Mouse (Mus musculus) liver, embryonic 12.5 days (tissue): Measurements from ENCODE around the gene Med19. TPM values are rescaled to one million over a fixed set of nuclear protein-coding genes. Genes with fewer than 3 reads are reported as not detected.
A peak's percentile ranks its signal among the peaks of the same experiment; 100 is the strongest.
"Not testable (repeated sequence)": the region's sequence is repeated elsewhere in the genome, so short reads cannot be mapped to it uniquely, and the experiment has no call there.

ENCODE experiments used
- ATAC-seq: fragments of 200-750 bp; cut with Nextera tagmentation; 2 replicates; pipeline ENCODE4 v1.8.0; 2017; ENCODE audit warnings: moderate number of reproducible peaks, mild to moderate bottlenecking, moderate library complexity
- H3K27ac ChIP-seq: fragments of 300-500 bp; sonication (generic); 2 replicates; pipeline ENCODE4 v1.5.1; 2016; ENCODE audit warnings: mild to moderate bottlenecking
- H3K27me3 ChIP-seq: fragments of 300-500 bp; sonication (generic); replicated peaks from 2 replicates; pipeline ENCODE4 v1.6.1; 2016; ENCODE audit warnings: mild to moderate bottlenecking, moderate library complexity
- H3K36me3 ChIP-seq: fragments of 300-500 bp; sonication (generic); 2 replicates; pipeline ENCODE4 v1.6.1; 2016; ENCODE audit warnings: mild to moderate bottlenecking, moderate library complexity
- H3K4me1 ChIP-seq: fragments of 300-500 bp; sonication (generic); 2 replicates; pipeline ENCODE4 v1.6.1; 2016
- H3K4me2 ChIP-seq: fragments of 300-500 bp; sonication (generic); 2 replicates; pipeline ENCODE4 v1.6.1; 2016; ENCODE audit warnings: mild to moderate bottlenecking, moderate library complexity
- H3K4me3 ChIP-seq: fragments of 300-500 bp; sonication (generic); 2 replicates; pipeline ENCODE4 v1.5.1; 2016; ENCODE audit warnings: mild to moderate bottlenecking, moderate library complexity
- H3K9ac ChIP-seq: fragments of 300-500 bp; sonication (generic); 2 replicates; pipeline ENCODE4 v1.6.1; 2016; ENCODE audit warnings: mild to moderate bottlenecking, moderate library complexity
- H3K9me3 ChIP-seq: fragments of 300-500 bp; sonication (generic); replicated peaks from 2 replicates; pipeline ENCODE4 v1.6.1; 2016; ENCODE audit warnings: mild to moderate bottlenecking, moderate library complexity
- WGBS: fragments of 180-500 bp; shearing (Covaris S2); methylation state at CpG from one replicate; pipeline ENCODE4 v1.1.7; 2016; ENCODE audit not compliant: insufficient replicate concordance; 5-methylcytosine and 5-hydroxymethylcytosine counted together
- polyA plus RNA-seq: library from polyadenylated mRNA; unstranded; fragments of >200 nt; fragmentation: Nextera tagmentation; extraction: Ambion mirVana; gene quantifications from 2 replicates; pipeline ENCODE4 v1.2.1, GENCODE M21; 2016

Med19 gene
- polyA plus RNA-seq, 1 experiment from 2014 or later, result 28.1 TPM

DNA sequence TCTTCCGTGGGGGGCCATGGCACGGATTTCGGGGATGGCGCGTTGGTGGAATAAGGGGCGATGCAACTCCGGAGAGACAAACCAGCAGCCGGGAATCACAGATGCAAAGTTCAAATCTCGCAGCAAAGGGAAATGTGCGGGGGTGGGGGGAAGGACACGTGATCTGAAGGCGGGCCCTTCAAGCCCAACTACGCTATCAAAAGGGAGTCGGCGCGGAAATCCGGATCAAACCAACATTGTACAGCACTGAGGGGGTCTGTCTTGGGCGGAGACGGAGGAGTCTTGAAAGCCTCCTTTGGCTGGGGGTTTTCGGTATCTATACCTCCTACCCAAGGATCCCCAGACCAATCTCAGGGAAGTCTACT lies 7.7 kb upstream of the Med19 start, which contains the start of gene Selenoh:
Gene Selenoh (minus strand): TSS at position 202 of the 365 bp plus-strand sequence.
- Histone ChIP-seq H3K36me3 (peaks cover 50% of the 10 kb centered on the region), H3K4me1 (peaks cover 28% of the 10 kb centered on the region), H3K9me3 (no peaks in the 10 kb centered on the region), H3K9ac (peak within 1 kb of the TSS; percentile 88), H3K27me3 (no peaks in the 10 kb centered on the region), H3K27ac (peak within 1 kb of the TSS; percentile 86), H3K4me2 (peak within 1 kb of the TSS; percentile 87), H3K4me3 (peak within 1 kb of the TSS; percentile 93)
- ATAC-seq, result peak; percentile 93
- under 1% methylated on average over 20 of the region's 20 CpGs for WGBS

DNA sequence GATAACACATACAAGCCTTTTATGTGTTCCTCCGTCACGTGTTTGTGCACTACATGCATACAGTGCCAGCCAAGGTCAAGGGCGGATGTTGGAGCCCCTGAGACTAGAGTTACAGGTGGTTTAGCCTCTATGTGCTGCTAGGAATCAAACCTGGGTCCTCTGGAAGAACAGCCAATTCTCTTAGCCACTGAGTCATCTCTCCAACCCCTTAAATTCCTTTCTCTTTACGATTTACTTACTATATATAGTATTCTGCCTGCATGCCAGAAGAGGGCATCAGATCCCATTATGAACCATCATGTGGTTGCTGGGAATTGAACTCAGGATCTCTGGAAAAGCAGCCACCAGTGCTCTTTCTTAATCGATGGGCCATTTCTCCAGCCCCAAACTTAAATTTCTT lies 6.7 kb upstream of the Med19 start:
- 76% methylated on average over 4 of the region's 5 CpGs for WGBS
- peaks cover 34% of the 10 kb centered on the region for H3K4me1 ChIP-seq
- H3K4me3 ChIP-seq, result peak overlapping the region; percentile 93; the same call in 1 of the 2 replicates
- peak overlapping the region; percentile 87 for H3K4me2 ChIP-seq
- H3K36me3 ChIP-seq, result peaks cover 60% of the 10 kb centered on the region
- H3K9ac ChIP-seq, H3K27me3 ChIP-seq, H3K27ac ChIP-seq, H3K9me3 ChIP-seq, ATAC-seq: not testable (repeated sequence)

GRCm38 (mm10) chr2:84677270-84677967 lies 783 bp upstream of the Med19 start:
- Histone ChIP-seq H3K36me3 (peaks cover 58% of the 10 kb centered on the region), H3K9ac (peak overlapping the region; percentile 72), H3K4me2 (peak overlapping the region; percentile 77), H3K4me3 (peak overlapping the region; percentile 75), H3K9me3 (no peaks in the 10 kb centered on the region), H3K4me1 (peaks cover 46% of the 10 kb centered on the region), H3K27me3 (no peaks in the 10 kb centered on the region), H3K27ac (peak overlapping the region; percentile 63)
- peak; percentile 50 for ATAC-seq
- 8% methylated on average over 22 of the region's 22 CpGs for WGBS

GRCm38 (mm10) chr2:84679016-84679415 lies 814 bp downstream of the Med19 start, which contains the start of gene Tmx2:
TSS of gene Tmx2 (minus strand) at chr2:84679140.
- Histone ChIP-seq H3K9me3 (no peaks in the 10 kb centered on the region), H3K27me3 (no peaks in the 10 kb centered on the region), H3K27ac (peak within 1 kb of the TSS; percentile 88), H3K4me2 (peak within 1 kb of the TSS; percentile 86), H3K9ac (peak within 1 kb of the TSS; percentile 87), H3K4me1 (peaks cover 61% of the 10 kb centered on the region), H3K36me3 (peaks cover 42% of the 10 kb centered on the region), H3K4me3 (peak within 1 kb of the TSS; percentile 96)
- no peak for ATAC-seq
- whole genome bisulfite sequencing, result 10% methylated on average over 8 of the region's 8 CpGs

DNA sequence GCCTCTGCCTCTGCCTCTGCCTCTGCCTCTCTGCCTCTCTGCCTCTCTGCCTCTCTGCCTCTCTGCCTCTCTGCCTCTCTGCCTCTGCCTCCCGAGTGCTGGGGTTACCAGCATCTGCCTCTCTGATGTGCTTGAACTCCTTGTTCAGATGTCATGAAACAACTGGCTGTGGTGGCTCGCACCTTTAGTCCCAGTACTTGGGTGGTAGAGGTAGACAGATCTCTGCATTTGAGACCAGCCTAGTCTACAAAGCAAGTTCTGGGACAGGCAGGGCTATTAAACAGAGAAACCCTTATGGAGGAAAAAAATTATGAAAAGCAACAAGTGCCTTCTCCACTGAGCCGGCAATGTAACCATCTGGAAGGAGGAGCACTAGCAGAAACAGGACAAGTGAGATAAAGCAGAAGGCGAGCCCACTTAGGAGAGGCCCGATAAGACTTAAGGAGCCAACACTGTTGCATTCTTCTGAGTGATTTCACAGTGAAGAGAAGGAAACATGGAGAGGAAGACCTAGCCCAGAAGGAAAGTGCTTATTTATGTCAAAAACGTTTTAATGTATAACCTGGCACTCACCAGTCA lies 4.5 kb downstream of the Med19 start:
- H3K27ac ChIP-seq, result peak overlapping the region; percentile 99
- peak overlapping the region; percentile 43 for H3K4me3 ChIP-seq
- peak overlapping the region; percentile 74 for H3K9ac ChIP-seq
- H3K4me1 ChIP-seq, result peaks cover 47% of the 10 kb centered on the region
- H3K4me2 ChIP-seq, result peak overlapping the region; percentile 71
- H3K36me3 ChIP-seq, result peaks cover 54% of the 10 kb centered on the region
- WGBS, result 24% methylated on average over 6 of the region's 6 CpGs
- ATAC-seq, result peak; percentile 64
- no peaks in the 10 kb centered on the region for H3K27me3 ChIP-seq
- H3K9me3 ChIP-seq, result no peaks in the 10 kb centered on the region

- ATAC-seq, result no peak; the same call in 1 of the 2 replicates
- peaks cover 24% of the 10 kb centered on the region for H3K4me1 ChIP-seq
- H3K9ac ChIP-seq, result no peak overlapping the region
- H3K9me3 ChIP-seq, result no peaks in the 10 kb centered on the region
- H3K36me3 ChIP-seq, result peaks cover 91% of the 10 kb centered on the region
- H3K4me2 ChIP-seq, result no peak overlapping the region
- no peak overlapping the region for H3K4me3 ChIP-seq
- H3K27ac ChIP-seq, result peak overlapping the region; percentile 43; the same call in 1 of the 2 replicates
- H3K27me3 ChIP-seq, result no peaks in the 10 kb centered on the region
- 50% methylated on average over 2 of the region's 2 CpGs for WGBS
Measured at GRCm38 (mm10) chr2:84688080-84688844, 10.1 kb downstream of the Med19 start.

GRCm38 (mm10) chr2:84690050-84690449 lies 11.8 kb downstream of the Med19 start:
- peak; percentile 35 for ATAC-seq
- Histone ChIP-seq H3K27ac (no peak overlapping the region), H3K4me3 (no peak overlapping the region), H3K36me3 (peaks cover 96% of the 10 kb centered on the region), H3K9ac (no peak overlapping the region), H3K9me3 (no peaks in the 10 kb centered on the region), H3K4me1 (peaks cover 13% of the 10 kb centered on the region), H3K4me2 (no peak overlapping the region), H3K27me3 (no peaks in the 10 kb centered on the region)
- 81% methylated on average over 12 of the region's 12 CpGs for WGBS

- no peak overlapping the region for H3K4me3 ChIP-seq
- no peaks in the 10 kb centered on the region for H3K27me3 ChIP-seq
- H3K27ac ChIP-seq, result no peak overlapping the region
- no peak overlapping the region for H3K4me2 ChIP-seq
- ATAC-seq, result no peak
- peaks cover 91% of the 10 kb centered on the region for H3K36me3 ChIP-seq
- H3K4me1 ChIP-seq, result no peaks in the 10 kb centered on the region
- H3K9ac ChIP-seq, result no peak overlapping the region
- no peaks in the 10 kb centered on the region for H3K9me3 ChIP-seq
- WGBS, result 80% methylated on average over 5 of the region's 5 CpGs
Measured at GRCm38 (mm10) chr2:84695007-84695695, 16.9 kb downstream of the Med19 start.

DNA sequence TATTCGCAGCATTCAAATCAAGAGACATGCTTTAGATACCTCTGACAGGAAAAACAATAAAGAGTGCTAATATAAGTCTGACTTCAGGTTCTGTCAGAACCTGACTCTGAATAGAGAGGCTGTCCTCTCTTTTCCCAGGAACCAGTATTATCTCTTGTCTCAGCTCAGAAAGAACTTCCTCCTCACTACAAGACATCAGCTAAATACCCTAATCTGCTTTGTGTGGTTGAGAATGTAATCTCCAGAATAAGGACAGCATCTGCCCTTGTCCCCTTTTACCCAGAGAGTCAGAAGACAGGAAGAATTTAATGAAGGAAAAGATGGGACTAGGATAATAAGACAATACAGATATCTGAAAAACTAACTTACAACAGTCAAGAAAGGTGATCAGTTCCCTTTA lies 25.3 kb downstream of the Med19 start:
- Histone ChIP-seq H3K4me3 (no peak overlapping the region), H3K4me1 (peaks cover 36% of the 10 kb centered on the region), H3K9ac (no peak overlapping the region), H3K27ac (no peak overlapping the region), H3K4me2 (no peak overlapping the region), H3K9me3 (no peaks in the 10 kb centered on the region), H3K36me3 (peaks cover 91% of the 10 kb centered on the region), H3K27me3 (no peaks in the 10 kb centered on the region)
- WGBS, result 65% methylated on average over 1 of the region's 1 CpGs
- peak; percentile 44; the same call in 1 of the 2 replicates for ATAC-seq

DNA sequence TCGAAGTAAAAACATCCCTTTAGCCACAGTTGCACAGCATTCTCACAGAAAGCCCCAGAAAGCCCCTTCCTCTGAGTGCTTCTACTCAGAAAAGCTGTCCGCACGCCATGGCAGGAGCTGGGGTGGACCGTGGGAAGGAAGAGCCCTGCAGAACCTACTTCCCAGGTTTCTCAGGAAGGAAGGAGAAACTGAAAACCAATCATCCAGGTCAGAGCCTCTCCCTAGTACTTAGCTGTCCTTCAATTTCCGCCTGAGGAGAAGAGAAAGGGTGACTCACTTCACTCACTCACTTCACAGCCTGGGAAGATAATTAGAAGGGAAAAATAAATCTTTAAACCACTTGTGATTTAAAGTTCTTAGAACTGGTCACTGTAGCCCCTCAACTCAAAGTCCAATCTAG lies 26.1 kb downstream of the Med19 start:
- ATAC-seq, result no peak
- Histone ChIP-seq H3K9ac (no peak overlapping the region), H3K4me1 (peaks cover 37% of the 10 kb centered on the region), H3K9me3 (no peaks in the 10 kb centered on the region), H3K27ac (no peak overlapping the region), H3K27me3 (no peaks in the 10 kb centered on the region), H3K36me3 (peaks cover 91% of the 10 kb centered on the region), H3K4me2 (no peak overlapping the region), H3K4me3 (no peak overlapping the region)
- 65% methylated on average over 5 of the region's 5 CpGs for WGBS

GRCm38 (mm10) chr2:84705295-84705694 lies 27.1 kb downstream of the Med19 start:
- 0 out of 2 replicates have a peak, but pooled peaks have one; percentile 46 for ATAC-seq
- Histone ChIP-seq H3K4me2 (no peak overlapping the region), H3K4me3 (no peak overlapping the region), H3K9ac (no peak overlapping the region), H3K27me3 (no peaks in the 10 kb centered on the region), H3K27ac (no peak overlapping the region), H3K4me1 (peaks cover 45% of the 10 kb centered on the region), H3K9me3 (no peaks in the 10 kb centered on the region), H3K36me3 (peaks cover 91% of the 10 kb centered on the region)
- WGBS, result 71% methylated on average over 1 of the region's 1 CpGs
